Mouse (Mus musculus): ENCODE results near the gene Gm28308. TPM values are rescaled to one million over a fixed set of nuclear protein-coding genes. Genes with fewer than 3 reads are reported as not detected.

The Gm28308 gene
- total and polyA plus RNA-seq, 3 experiments: not detected

- dilution Hi-C loops (cut with MboI; ENCODE audit: extremely low pct_ligation_motif_present, extremely low pct_unique_long_range_greater_than_20kb, low sequenced_read_pairs) (no loop called here), in situ Hi-C loops (cut with MboI; ENCODE audit: low pct_ligation_motif_present, low pct_unique_long_range_greater_than_20kb, low sequenced_read_pairs) (no loop called here)
- H3K9ac ChIP-seq (ENCODE audit: insufficient read depth, low read depth): no peak overlapping the region
- no peak overlapping the region for H3K4me3 ChIP-seq (replicated peaks in 1 of 3; ENCODE audit: low read depth in 2 of 3, low read length in 2 of 3, poor library complexity in 1 of 3)
- H3K4me2 ChIP-seq (ENCODE audit: insufficient read depth, low read depth, poor library complexity, severe bottlenecking): no peak overlapping the region
- peaks cover 2% of the 10 kb centered on the region; the same call in 1 of the 2 replicates for H3K79me2 ChIP-seq (replicated peaks; ENCODE audit: control insufficient read depth, extremely low read depth, insufficient read depth, poor library complexity, severe bottlenecking)
- H3K9me3 ChIP-seq (replicated peaks; ENCODE audit: low read length): no peaks in the 10 kb centered on the region
- no peak overlapping the region for H3K27ac ChIP-seq (ENCODE audit: insufficient read depth, low read depth)
- H3K36me3 ChIP-seq (replicated peaks in 1 of 2; ENCODE audit: control insufficient read depth in 1 of 2, insufficient read depth in 1 of 2, low read length in 1 of 2): peaks cover 0 to 10% of the 10 kb centered on the region in 2 experiments
- TF ChIP-seq RAD21 (IDR thresholded peaks at IDR 0.05; ENCODE audit: low read depth, low read length): no peak
- no peak for TF ChIP-seq MAFK (IDR thresholded peaks at IDR 0.05; ENCODE audit: insufficient replicate concordance, low read length)
- TF ChIP-seq POLR2AphosphoS2 (IDR thresholded peaks at IDR 0.05; ENCODE audit: low read depth, low read length): no peak
- no peak for DNase-seq (ENCODE audit: extremely low read depth)
- H3K27me3 ChIP-seq (replicated peaks): no peaks in the 10 kb centered on the region
- H3K4me1 ChIP-seq (ENCODE audit: control insufficient read depth in 1 of 2, insufficient read depth in 2 of 2): peaks cover 5 to 7% of the 10 kb centered on the region in 2 experiments; a peak in 2 of 4 replicates
These were observed 59.1 kb downstream of the Gm28308 start for GRCm38 (mm10) chr6:52154044-52154443.

GRCm38 (mm10) chr6:52153270-52153669, 59.9 kb downstream of the Gm28308 start:
- no peaks in the 10 kb centered on the region for H3K79me2 ChIP-seq (replicated peaks; ENCODE audit: control insufficient read depth, extremely low read depth, insufficient read depth, poor library complexity, severe bottlenecking)
- H3K4me3 ChIP-seq (replicated peaks in 1 of 3; ENCODE audit: low read depth in 2 of 3, low read length in 2 of 3, poor library complexity in 1 of 3): no peak overlapping the region
- no peaks in the 10 kb centered on the region for H3K27me3 ChIP-seq (replicated peaks)
- dilution Hi-C loops (cut with MboI; ENCODE audit: extremely low pct_ligation_motif_present, extremely low pct_unique_long_range_greater_than_20kb, low sequenced_read_pairs) (no loop called here), in situ Hi-C loops (cut with MboI; ENCODE audit: low pct_ligation_motif_present, low pct_unique_long_range_greater_than_20kb, low sequenced_read_pairs) (no loop called here)
- H3K4me1 ChIP-seq (ENCODE audit: control insufficient read depth in 1 of 2, insufficient read depth in 2 of 2): peaks cover 5 to 7% of the 10 kb centered on the region in 2 experiments; a peak in 2 of 4 replicates
- TF ChIP-seq SIN3A (IDR thresholded peaks at IDR 0.05; ENCODE audit: low read length) (no peak), POLR2A (IDR thresholded peaks at IDR 0.05; ENCODE audit: low read depth, low read length) (no peak), JUN (IDR thresholded peaks at IDR 0.05; ENCODE audit: insufficient read depth, low read depth, low read length) (no peak), MAFK (IDR thresholded peaks at IDR 0.05; ENCODE audit: insufficient replicate concordance, low read length) (no peak), KAT2A (IDR thresholded peaks at IDR 0.05; ENCODE audit: insufficient replicate concordance, low read length) (no peak), RAD21 (IDR thresholded peaks at IDR 0.05; ENCODE audit: low read depth, low read length) (no peak), GABPA (IDR thresholded peaks at IDR 0.05; ENCODE audit: insufficient replicate concordance, low read depth, low read length) (no peak), HCFC1 (IDR thresholded peaks at IDR 0.05; ENCODE audit: low read depth, low read length) (no peak), ELF1 (IDR thresholded peaks at IDR 0.05; ENCODE audit: low read depth, low read length) (no peak), ETS1 (conservative IDR thresholded peaks at IDR 0.05; ENCODE audit: low read depth, low read length) (no peak), EP300 (IDR thresholded peaks at IDR 0.05; ENCODE audit: low read length) (no peak)
- no peak overlapping the region for H3K4me2 ChIP-seq (ENCODE audit: insufficient read depth, low read depth, poor library complexity, severe bottlenecking)
- no peaks in the 10 kb centered on the region for H3K9me3 ChIP-seq (replicated peaks; ENCODE audit: low read length)
- no peak overlapping the region for H3K9ac ChIP-seq (ENCODE audit: insufficient read depth, low read depth)
- H3K27ac ChIP-seq (ENCODE audit: insufficient read depth, low read depth): no peak overlapping the region
- peaks cover 0 to 10% of the 10 kb centered on the region in 2 experiments for H3K36me3 ChIP-seq (replicated peaks in 1 of 2; ENCODE audit: control insufficient read depth in 1 of 2, insufficient read depth in 1 of 2, low read length in 1 of 2)
- no peak for DNase-seq (ENCODE audit: extremely low read depth)
